Comparison of ENCODE assay signal across 7 mouse cellular contexts in the genomic region with DNA sequence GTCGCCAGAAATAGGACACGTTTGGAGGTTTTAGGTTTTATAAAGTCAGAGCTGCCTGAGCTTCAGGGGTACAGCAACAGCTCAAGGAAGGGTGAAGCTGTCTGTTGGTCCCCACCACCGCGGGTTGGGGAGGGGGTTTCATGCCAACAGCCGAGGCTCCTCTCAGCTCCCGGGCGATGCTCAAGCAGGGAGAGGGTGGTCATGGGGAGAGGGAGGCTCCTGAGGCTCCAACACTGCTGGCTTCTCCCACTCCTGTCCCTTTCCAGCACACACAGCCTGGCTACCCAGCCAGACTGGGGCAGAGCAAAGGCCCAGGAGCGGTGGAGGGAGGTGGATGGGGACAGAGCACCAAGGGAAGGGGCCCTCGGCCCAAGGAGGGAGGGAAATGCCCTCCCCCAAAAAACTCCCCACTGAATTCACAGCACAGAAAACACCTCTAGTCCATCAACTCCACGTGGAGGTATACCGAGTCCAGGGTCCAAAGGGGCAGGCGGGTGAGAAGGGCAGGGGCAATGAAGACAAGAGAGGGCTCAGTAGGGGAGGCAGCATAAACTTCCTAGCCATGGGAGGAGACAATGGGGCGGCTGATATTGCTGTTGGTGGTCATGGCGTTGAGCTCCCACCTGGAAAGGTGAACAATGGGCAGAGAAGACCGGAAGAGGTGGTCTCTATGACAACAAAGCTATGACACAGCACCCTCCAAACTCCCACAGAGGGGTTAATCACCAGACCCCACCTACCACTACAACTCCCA. TPM values are rescaled to one million over a fixed set of nuclear protein-coding genes. Genes with fewer than 3 reads are reported as not detected.
DNase-seq lines count a peak whose midpoint lies in the region; ATAC-seq lines count a peak whose summit lies in the region.

No protein-coding gene starts in this region.

- no peaks in the 10 kb centered on the region for H3K27me3 ChIP-seq in lung, embryonic 15.5 days
- no peaks in the 10 kb centered on the region for H3K27me3 ChIP-seq in erythroblast, embryonic 14.5 days (ENCODE audit: control insufficient read depth)
- H3K27me3 ChIP-seq in limb, embryonic 11.5 days (ENCODE audit: control insufficient read depth, insufficient read depth, low read length): no peaks in the 10 kb centered on the region
- no peaks in the 10 kb centered on the region for H3K27me3 ChIP-seq in stomach, embryonic 15.5 days (replicated peaks)

- WGBS in lung, embryonic 15.5 days: 24% methylated on average over 15 of the region's 15 CpGs
- 19% methylated on average over 15 of the region's 15 CpGs for WGBS in limb, embryonic 11.5 days
- WGBS in stomach, embryonic 15.5 days: 22% methylated on average over 15 of the region's 15 CpGs

- peaks cover 45% of the 10 kb centered on the region for H3K36me3 ChIP-seq in lung, embryonic 15.5 days
- peaks cover 68% of the 10 kb centered on the region for H3K36me3 ChIP-seq in erythroblast, embryonic 14.5 days (ENCODE audit: control insufficient read depth)
- peaks cover 20% of the 10 kb centered on the region for H3K36me3 ChIP-seq in limb, embryonic 11.5 days (ENCODE audit: control insufficient read depth, insufficient read depth, low read length)
- peaks cover 37% of the 10 kb centered on the region for H3K36me3 ChIP-seq in stomach, embryonic 15.5 days

- no peak for DNase-seq in lung, postnatal 25 days (ENCODE audit: low spot score)
- DNase-seq in limb, embryonic 11.5 days (ENCODE audit: low spot score): no peak
- DNase-seq in layer of hippocampus, postnatal 14 days (ENCODE audit: low spot score in 2 of 2): no peak
- no peak for DNase-seq in layer of hippocampus, postnatal 10 days (ENCODE audit: low spot score in 2 of 2)

- peak overlapping the region; percentile 79 for H3K27ac ChIP-seq in lung, embryonic 15.5 days
- peak overlapping the region; percentile 82 for H3K27ac ChIP-seq in limb, embryonic 11.5 days (replicated peaks; ENCODE audit: low read depth, low read length)
- H3K27ac ChIP-seq in stomach, embryonic 15.5 days: peak overlapping the region; percentile 87

- H3K4me3 ChIP-seq in lung, embryonic 15.5 days: peak overlapping the region; percentile 76
- H3K4me3 ChIP-seq in erythroblast, embryonic 14.5 days (replicated peaks): peak overlapping the region; percentile 94
- H3K4me3 ChIP-seq in limb, embryonic 11.5 days (ENCODE audit: low read depth, low read length): peak overlapping the region; percentile 77
- peak overlapping the region; percentile 78 for H3K4me3 ChIP-seq in stomach, embryonic 15.5 days (replicated peaks)

- no peaks in the 10 kb centered on the region for H3K9me3 ChIP-seq in lung, embryonic 15.5 days
- H3K9me3 ChIP-seq in erythroblast, embryonic 14.5 days (ENCODE audit: control insufficient read depth, low read length): no peaks in the 10 kb centered on the region
- H3K9me3 ChIP-seq in limb, embryonic 11.5 days (ENCODE audit: control insufficient read depth, low read length): no peaks in the 10 kb centered on the region
- no peaks in the 10 kb centered on the region for H3K9me3 ChIP-seq in stomach, embryonic 15.5 days

- ATAC-seq in lung, embryonic 15.5 days (ENCODE audit: borderline replicate concordance, extremely low read depth, low FRiP score, low TSS enrichment): peak; percentile 15; the same call in 1 of the 2 replicates
- ATAC-seq in limb, embryonic 11.5 days (ENCODE audit: insufficient number of reproducible peaks, low FRiP score, low TSS enrichment, low read depth): peak; percentile 13; the same call in 1 of the 2 replicates
- peak; percentile 19; the same call in 1 of the 2 replicates for ATAC-seq in stomach, embryonic 15.5 days (ENCODE audit: insufficient read depth, low FRiP score, low read depth)

- H3K4me2 ChIP-seq in lung, embryonic 15.5 days: peak overlapping the region; percentile 76
- H3K4me2 ChIP-seq in limb, embryonic 11.5 days (ENCODE audit: low read depth, severe bottlenecking): peak overlapping the region; percentile 63
- peak overlapping the region; percentile 60 for H3K4me2 ChIP-seq in stomach, embryonic 15.5 days

- peaks cover 39% of the 10 kb centered on the region for H3K4me1 ChIP-seq in lung, embryonic 15.5 days
- peaks cover 64% of the 10 kb centered on the region for H3K4me1 ChIP-seq in erythroblast, embryonic 14.5 days (ENCODE audit: control insufficient read depth)
- peaks cover 18% of the 10 kb centered on the region for H3K4me1 ChIP-seq in limb, embryonic 11.5 days (ENCODE audit: control insufficient read depth, insufficient read depth, low read length)
- H3K4me1 ChIP-seq in stomach, embryonic 15.5 days: peaks cover 28% of the 10 kb centered on the region

- peak overlapping the region; percentile 75 for H3K9ac ChIP-seq in lung, embryonic 15.5 days
- H3K9ac ChIP-seq in limb, embryonic 11.5 days (ENCODE audit: low read length): peak overlapping the region; percentile 62; the same call in 1 of the 2 replicates
- 0 out of 2 replicates have a peak overlapping the region, but pooled peaks have one; percentile 9 for H3K9ac ChIP-seq in stomach, embryonic 15.5 days

RNA-seq across cellular contexts. Expression of gene Rrp36, which starts 0.6 kb away (rescaled TPM):
- 55.1 and 56.2 TPM in 2 replicates for polyA plus RNA-seq in lung, embryonic 15.5 days (2015; fragmentation: Nextera tagmentation; extraction: Ambion mirVana)
- 2.0 and 2.6 TPM in 2 replicates for polyA plus RNA-seq in erythroblast, embryonic 14.5 days (2012)
- 59.8 and 61.3 TPM in 2 replicates for polyA plus RNA-seq in limb, embryonic 11.5 days (2014; fragmentation: Nextera tagmentation; extraction: Ambion mirVana)
- 53.2 and 57.2 TPM in 2 replicates for polyA plus RNA-seq in stomach, embryonic 15.5 days (2015; fragmentation: Nextera tagmentation; extraction: Ambion mirVana)
- 10 to 100 TPM; 12.5 to 15.7 TPM for total RNA-seq in layer of hippocampus, postnatal 14 days (2021)
- total RNA-seq in layer of hippocampus, postnatal 10 days (2021): 10 to 100 TPM; 18.0 to 20.7 TPM

RNA-seq across cellular contexts. Expression of gene Mea1, which starts 3.9 kb away (rescaled TPM):
- 128 and 134 TPM in 2 replicates for polyA plus RNA-seq in lung, embryonic 15.5 days (2015; fragmentation: Nextera tagmentation; extraction: Ambion mirVana)
- 13.0 and 13.9 TPM in 2 replicates for polyA plus RNA-seq in erythroblast, embryonic 14.5 days (2012)
- polyA plus RNA-seq in limb, embryonic 11.5 days (2014; fragmentation: Nextera tagmentation; extraction: Ambion mirVana): 153 and 160 TPM in 2 replicates
- 145 and 153 TPM in 2 replicates for polyA plus RNA-seq in stomach, embryonic 15.5 days (2015; fragmentation: Nextera tagmentation; extraction: Ambion mirVana)
- 100 to 1,000 TPM in 1 of 2 experiments, 10 to 100 TPM in 1; 98.2 to 103 TPM for total RNA-seq in layer of hippocampus, postnatal 14 days (2021)
- total RNA-seq in layer of hippocampus, postnatal 10 days (2021): 100 to 1,000 TPM; 118 TPM

RNA-seq across cellular contexts. Expression of gene Klhdc3, which starts 6.0 kb away (rescaled TPM):
- 117 and 122 TPM in 2 replicates for polyA plus RNA-seq in lung, embryonic 15.5 days (2015; fragmentation: Nextera tagmentation; extraction: Ambion mirVana)
- 21.0 and 23.8 TPM in 2 replicates for polyA plus RNA-seq in erythroblast, embryonic 14.5 days (2012)
- polyA plus RNA-seq in limb, embryonic 11.5 days (2014; fragmentation: Nextera tagmentation; extraction: Ambion mirVana): 117 and 121 TPM in 2 replicates
- polyA plus RNA-seq in stomach, embryonic 15.5 days (2015; fragmentation: Nextera tagmentation; extraction: Ambion mirVana): 102 and 103 TPM in 2 replicates
- total RNA-seq in layer of hippocampus, postnatal 14 days (2021): 100 to 1,000 TPM; 174 to 176 TPM
- 100 to 1,000 TPM; 153 to 160 TPM for total RNA-seq in layer of hippocampus, postnatal 10 days (2021)

RNA-seq across cellular contexts. Expression of gene Cul7, which starts 24.6 kb away (rescaled TPM):
- polyA plus RNA-seq in lung, embryonic 15.5 days (2015; fragmentation: Nextera tagmentation; extraction: Ambion mirVana): 48.2 and 49.5 TPM in 2 replicates
- polyA plus RNA-seq in erythroblast, embryonic 14.5 days (2012): 1.3 and 2.3 TPM in 2 replicates
- 34.6 and 36.3 TPM in 2 replicates for polyA plus RNA-seq in limb, embryonic 11.5 days (2014; fragmentation: Nextera tagmentation; extraction: Ambion mirVana)
- polyA plus RNA-seq in stomach, embryonic 15.5 days (2015; fragmentation: Nextera tagmentation; extraction: Ambion mirVana): 42.9 and 49.5 TPM in 2 replicates
- total RNA-seq in layer of hippocampus, postnatal 14 days (2021): 10 to 100 TPM; 23.8 to 24.4 TPM
- 10 to 100 TPM; 33.6 to 35.0 TPM for total RNA-seq in layer of hippocampus, postnatal 10 days (2021)

RNA-seq across cellular contexts. Expression of gene Mrpl2, which starts 28.7 kb away (rescaled TPM):
- 106 TPM in 2 replicates for polyA plus RNA-seq in lung, embryonic 15.5 days (2015; fragmentation: Nextera tagmentation; extraction: Ambion mirVana)
- polyA plus RNA-seq in erythroblast, embryonic 14.5 days (2012): 34.1 and 35.9 TPM in 2 replicates
- polyA plus RNA-seq in limb, embryonic 11.5 days (2014; fragmentation: Nextera tagmentation; extraction: Ambion mirVana): 106 and 126 TPM in 2 replicates
- 112 and 126 TPM in 2 replicates for polyA plus RNA-seq in stomach, embryonic 15.5 days (2015; fragmentation: Nextera tagmentation; extraction: Ambion mirVana)
- 10 to 100 TPM; 51.1 to 54.3 TPM for total RNA-seq in layer of hippocampus, postnatal 14 days (2021)
- 10 to 100 TPM; 52.4 to 54.0 TPM for total RNA-seq in layer of hippocampus, postnatal 10 days (2021)

Comparison
In these comparisons a context has a peak if more than half of its experiments do, and no peak if none do; other contexts are left out.
1. H3K9ac ChIP-seq: peak in every context shown above with its lines; median percentile 75 in lung, embryonic 15.5 days; 62 in limb, embryonic 11.5 days; 9 in stomach, embryonic 15.5 days.
2. RNA of gene Rrp36, which starts 0.6 kb away (polyA plus RNA-seq): 59.8 to 61.3 TPM in limb, embryonic 11.5 days, 55.1 to 56.2 TPM in lung, embryonic 15.5 days and 53.2 to 57.2 TPM in stomach, embryonic 15.5 days; 2.0 to 2.6 TPM in erythroblast, embryonic 14.5 days; every median in the first group is over 10 times any median in the second.
3. Peak in every context shown above with its lines, with median percentiles within 50 percentile points of each other: ATAC-seq, H3K27ac ChIP-seq, H3K4me2 ChIP-seq and H3K4me3 ChIP-seq.